Mouse (Mus musculus): ENCODE measurements around the gene Gprc5d. TPM values are rescaled to one million over a fixed set of nuclear protein-coding genes. Genes with fewer than 3 reads are reported as not detected.

Gprc5d gene
- total and polyA plus RNA-seq, 3 experiments: not detected

- TF ChIP-seq POLR2A (IDR thresholded peaks at IDR 0.05; ENCODE audit: insufficient read depth, low read depth, low read length) (no peak), EP300 (IDR thresholded peaks at IDR 0.05; ENCODE audit: insufficient read depth, low read depth, low read length) (no peak), CTCF (IDR thresholded peaks at IDR 0.05) (no peak)
- H3K9ac ChIP-seq (ENCODE audit: low read depth, low read length): no peak overlapping the region
- no peak overlapping the region for H3K27ac ChIP-seq
- no peaks in the 10 kb centered on the region for H3K4me1 ChIP-seq (ENCODE audit: control insufficient read depth, insufficient read depth, low read length)
- no peaks in the 10 kb centered on the region for H3K79me2 ChIP-seq (replicated peaks; ENCODE audit: control insufficient read depth, insufficient read depth, low read length)
- H3K4me3 ChIP-seq: no peak overlapping the region
- H3K36me3 ChIP-seq (ENCODE audit: control insufficient read depth, insufficient read depth, low read length): no peaks in the 10 kb centered on the region
- no peak for DNase-seq
- 29% methylated on average over 6 of the region's 6 CpGs for WGBS
- no peaks in the 10 kb centered on the region for H3K27me3 ChIP-seq (ENCODE audit: control insufficient read depth, insufficient read depth, low read length)
- intact Hi-C loops (cut with DNase I): no loop called here
Observed at GRCm38 (mm10) chr6:135113114-135113436, 5.0 kb downstream of the Gprc5d start.

- no peaks in the 10 kb centered on the region for H3K27me3 ChIP-seq (ENCODE audit: control insufficient read depth, insufficient read depth, low read length)
- DNase-seq: no peak
- H3K4me3 ChIP-seq: no peak overlapping the region
- intact Hi-C loops (cut with DNase I): no loop called here
- H3K27ac ChIP-seq: no peak overlapping the region
- no peak overlapping the region for H3K9ac ChIP-seq (ENCODE audit: low read depth, low read length)
- no peak for TF ChIP-seq EP300 (IDR thresholded peaks at IDR 0.05; ENCODE audit: insufficient read depth, low read depth, low read length)
- TF ChIP-seq POLR2A (IDR thresholded peaks at IDR 0.05; ENCODE audit: insufficient read depth, low read depth, low read length): no peak
- TF ChIP-seq CTCF (IDR thresholded peaks at IDR 0.05): no peak
- H3K79me2 ChIP-seq (replicated peaks; ENCODE audit: control insufficient read depth, insufficient read depth, low read length): no peaks in the 10 kb centered on the region
- 48% methylated on average over 7 of the region's 7 CpGs for WGBS
- H3K4me1 ChIP-seq (ENCODE audit: control insufficient read depth, insufficient read depth, low read length): no peaks in the 10 kb centered on the region
- H3K36me3 ChIP-seq (ENCODE audit: control insufficient read depth, insufficient read depth, low read length): no peaks in the 10 kb centered on the region
Observed at GRCm38 (mm10) chr6:135112411-135113113, 5.5 kb downstream of the Gprc5d start.

GRCm38 (mm10) chr6:135107014-135107413 is 11.1 kb downstream of the Gprc5d start:
- TF ChIP-seq CTCF (IDR thresholded peaks at IDR 0.05) (no peak), POLR2A (IDR thresholded peaks at IDR 0.05; ENCODE audit: insufficient read depth, low read depth, low read length) (no peak), EP300 (IDR thresholded peaks at IDR 0.05; ENCODE audit: insufficient read depth, low read depth, low read length) (no peak)
- no peak overlapping the region for H3K4me3 ChIP-seq
- no peak overlapping the region for H3K9ac ChIP-seq (ENCODE audit: low read depth, low read length)
- no peaks in the 10 kb centered on the region for H3K4me1 ChIP-seq (ENCODE audit: control insufficient read depth, insufficient read depth, low read length)
- 89% methylated on average over 6 of the region's 6 CpGs for WGBS
- DNase-seq: no peak
- no peak overlapping the region for H3K27ac ChIP-seq
- no peaks in the 10 kb centered on the region; the same call in 1 of the 2 replicates for H3K27me3 ChIP-seq (ENCODE audit: control insufficient read depth, insufficient read depth, low read length)
- H3K79me2 ChIP-seq (replicated peaks; ENCODE audit: control insufficient read depth, insufficient read depth, low read length): no peaks in the 10 kb centered on the region
- no peaks in the 10 kb centered on the region for H3K36me3 ChIP-seq (ENCODE audit: control insufficient read depth, insufficient read depth, low read length)
- intact Hi-C loops (cut with DNase I): no loop called here

DNA sequence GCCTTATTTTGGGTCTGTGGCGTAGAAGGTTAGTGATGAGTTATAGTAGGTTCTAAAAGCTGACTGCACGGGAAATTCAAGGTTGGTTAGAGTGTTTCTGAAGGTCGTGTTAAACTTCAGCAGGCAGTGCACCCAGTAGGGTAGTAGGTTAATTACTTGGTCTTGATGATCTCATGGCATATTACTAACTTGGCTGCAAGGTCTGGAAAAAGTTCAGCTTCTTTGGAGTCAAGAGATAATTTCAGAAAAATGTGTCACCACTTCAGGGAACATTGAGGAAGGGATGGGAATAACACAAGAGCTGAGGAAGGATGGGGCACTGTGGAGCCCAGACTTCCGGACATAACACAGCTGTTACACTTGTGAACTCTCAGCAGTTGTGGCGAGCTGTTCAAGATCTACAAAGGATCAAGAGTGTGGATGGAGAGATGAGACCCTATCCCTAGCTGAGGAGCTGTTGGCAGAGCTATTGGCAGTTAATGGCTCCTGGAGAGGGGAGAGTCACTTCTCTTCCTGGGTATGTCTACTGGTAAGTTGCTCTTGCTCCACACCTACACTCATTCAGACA is 15.3 kb downstream of the Gprc5d start:
- Histone ChIP-seq H3K27me3 (ENCODE audit: control insufficient read depth, insufficient read depth, low read length) (no peaks in the 10 kb centered on the region; the same call in 1 of the 2 replicates), H3K4me1 (ENCODE audit: control insufficient read depth, insufficient read depth, low read length) (no peaks in the 10 kb centered on the region), H3K27ac (no peak overlapping the region), H3K9ac (ENCODE audit: low read depth, low read length) (no peak overlapping the region), H3K4me3 (no peak overlapping the region), H3K79me2 (replicated peaks; ENCODE audit: control insufficient read depth, insufficient read depth, low read length) (no peaks in the 10 kb centered on the region), H3K36me3 (ENCODE audit: control insufficient read depth, insufficient read depth, low read length) (no peaks in the 10 kb centered on the region)
- intact Hi-C loops (cut with DNase I): no loop called here
- 61% methylated on average over 5 of the region's 5 CpGs for WGBS
- DNase-seq: peak in 1 of 2 experiments; percentile 11
- TF ChIP-seq CTCF (IDR thresholded peaks at IDR 0.05) (no peak), EP300 (IDR thresholded peaks at IDR 0.05; ENCODE audit: insufficient read depth, low read depth, low read length) (no peak), POLR2A (IDR thresholded peaks at IDR 0.05; ENCODE audit: insufficient read depth, low read depth, low read length) (no peak)

GRCm38 (mm10) chr6:135100787-135101472 is 17.2 kb downstream of the Gprc5d start:
- no peak overlapping the region for H3K4me3 ChIP-seq
- no peak for DNase-seq
- no peaks in the 10 kb centered on the region for H3K36me3 ChIP-seq (ENCODE audit: control insufficient read depth, insufficient read depth, low read length)
- H3K4me1 ChIP-seq (ENCODE audit: control insufficient read depth, insufficient read depth, low read length): no peaks in the 10 kb centered on the region
- intact Hi-C loops (cut with DNase I): no loop called here
- no peak for TF ChIP-seq EP300 (IDR thresholded peaks at IDR 0.05; ENCODE audit: insufficient read depth, low read depth, low read length)
- no peak for TF ChIP-seq CTCF (IDR thresholded peaks at IDR 0.05)
- TF ChIP-seq POLR2A (IDR thresholded peaks at IDR 0.05; ENCODE audit: insufficient read depth, low read depth, low read length): no peak
- no peaks in the 10 kb centered on the region; the same call in 1 of the 2 replicates for H3K27me3 ChIP-seq (ENCODE audit: control insufficient read depth, insufficient read depth, low read length)
- no peaks in the 10 kb centered on the region for H3K79me2 ChIP-seq (replicated peaks; ENCODE audit: control insufficient read depth, insufficient read depth, low read length)
- no peak overlapping the region for H3K27ac ChIP-seq
- 85% methylated on average over 15 of the region's 15 CpGs for whole genome bisulfite sequencing
- no peak overlapping the region for H3K9ac ChIP-seq (ENCODE audit: low read depth, low read length)

Measured in heart, adult 2 months (tissue).